Mouse (Mus musculus) embryo, embryonic 11.5 days (tissue): ENCODE measurements at regions not wholly inside any gene's neighbourhood (a gene's known extent, or its start where the extent isn't known, plus 50 kb on each side); places are given as distances from the start of the nearest gene placed in this dataset.

Experiments used
- DNase-seq: peaks from one replicate; pipeline ENCODE4 v3.0.0-alpha.2; 2012; ENCODE audit warnings: low read depth, low spot score

DNA sequence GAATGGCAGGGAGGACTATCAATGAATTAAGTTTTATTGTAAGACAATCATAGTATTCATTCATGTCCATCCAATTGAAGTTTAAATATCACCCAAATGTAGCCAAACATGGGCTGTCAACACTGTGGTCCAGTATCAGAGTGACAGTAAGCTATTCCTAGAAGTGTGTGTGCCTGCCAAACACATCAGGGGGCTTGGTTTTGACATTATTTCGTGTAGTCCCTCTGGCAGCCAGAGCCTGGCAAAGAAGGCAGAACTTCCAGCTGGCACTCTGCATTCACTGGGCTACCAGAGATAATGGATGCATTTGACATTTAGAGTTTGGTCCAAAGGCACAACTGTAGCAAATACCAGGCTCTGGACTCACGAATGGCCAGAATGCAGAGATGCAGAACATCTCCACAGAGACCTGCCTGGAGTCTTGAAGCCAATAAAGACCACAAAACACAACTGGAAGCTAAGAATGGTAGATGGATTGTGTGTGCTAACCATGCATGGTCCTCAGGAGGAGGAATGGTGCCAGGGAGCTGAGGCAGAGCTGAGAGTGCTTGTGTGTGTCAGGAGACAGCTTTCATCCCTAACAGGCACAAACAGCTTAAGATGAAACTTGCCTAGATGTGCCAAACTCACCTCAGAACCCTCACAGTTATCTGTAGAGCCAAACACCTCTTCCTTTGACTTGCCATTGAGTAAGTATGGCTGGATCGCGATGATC is 210.9 kb downstream of the Lrig3 start:
- DNase-seq = no peak

DNA sequence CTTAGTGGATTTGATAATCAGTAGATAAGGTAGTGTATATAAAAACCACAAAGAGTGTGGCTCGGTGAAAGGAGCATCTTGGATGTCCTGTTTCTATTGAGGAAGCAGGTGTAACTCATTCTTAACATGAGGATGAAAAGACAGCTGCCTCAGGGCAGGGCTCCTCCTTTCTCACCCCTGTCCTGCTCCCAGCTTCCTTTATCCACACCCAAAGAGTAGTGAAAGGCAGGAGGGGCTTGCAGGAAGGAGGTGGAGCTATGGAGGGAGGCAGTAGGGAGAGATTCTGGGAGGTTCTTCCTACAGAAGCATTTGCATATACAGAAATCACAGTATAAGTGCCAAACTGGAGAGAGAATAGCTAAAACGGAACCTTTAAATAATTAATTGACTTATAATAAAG is 216.4 kb downstream of the Lrig3 start:
- DNase-seq = no peak

DNA sequence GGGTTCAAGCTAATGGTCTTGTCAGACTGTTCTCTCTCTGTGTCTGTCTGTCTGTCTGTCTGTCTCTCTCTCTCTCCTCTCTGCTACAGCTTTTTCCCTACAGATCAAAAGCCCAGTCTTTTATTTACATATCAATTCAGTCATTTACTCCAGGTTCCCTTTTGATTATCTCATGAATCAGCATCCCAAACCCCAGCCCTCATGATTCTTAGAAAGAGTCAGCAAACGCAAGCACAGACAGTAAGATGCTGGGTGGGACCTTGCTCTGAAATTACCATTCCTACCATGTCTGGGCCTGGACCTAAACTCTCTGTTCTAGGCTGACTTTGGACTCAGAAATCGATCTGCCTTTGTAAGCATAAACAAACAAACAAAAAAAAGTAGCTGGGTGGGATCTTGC is 218.0 kb downstream of the Lrig3 start:
- DNase-seq = no peak

- DNase-seq = no peak
Measured at GRCm38 (mm10) chr10:126185410-126185809, 219.4 kb downstream of the Lrig3 start.

GRCm38 (mm10) chr10:126186086-126186485 is 220.1 kb downstream of the Lrig3 start:
- DNase-seq = no peak

DNA sequence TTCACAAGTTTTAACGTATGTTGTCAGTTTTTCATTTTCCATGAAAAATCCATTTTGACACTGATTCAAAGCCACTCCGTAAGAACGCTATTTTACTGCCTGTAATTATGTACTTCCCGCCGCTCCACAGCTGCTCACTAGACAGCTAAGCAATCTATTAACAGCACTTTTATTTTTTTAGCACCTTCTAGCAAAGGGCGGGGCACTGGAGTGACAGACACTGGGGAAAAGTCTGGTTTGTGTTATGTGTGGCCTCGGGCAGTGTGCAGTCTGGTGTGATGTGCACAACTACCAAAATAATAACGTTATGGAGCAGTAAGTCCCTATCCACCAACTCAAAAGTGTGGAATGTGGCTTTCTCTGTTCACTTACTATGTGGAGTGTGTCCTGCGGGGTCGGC is 223.0 kb downstream of the Lrig3 start:
- DNase-seq = no peak
